In the genomic region with DNA sequence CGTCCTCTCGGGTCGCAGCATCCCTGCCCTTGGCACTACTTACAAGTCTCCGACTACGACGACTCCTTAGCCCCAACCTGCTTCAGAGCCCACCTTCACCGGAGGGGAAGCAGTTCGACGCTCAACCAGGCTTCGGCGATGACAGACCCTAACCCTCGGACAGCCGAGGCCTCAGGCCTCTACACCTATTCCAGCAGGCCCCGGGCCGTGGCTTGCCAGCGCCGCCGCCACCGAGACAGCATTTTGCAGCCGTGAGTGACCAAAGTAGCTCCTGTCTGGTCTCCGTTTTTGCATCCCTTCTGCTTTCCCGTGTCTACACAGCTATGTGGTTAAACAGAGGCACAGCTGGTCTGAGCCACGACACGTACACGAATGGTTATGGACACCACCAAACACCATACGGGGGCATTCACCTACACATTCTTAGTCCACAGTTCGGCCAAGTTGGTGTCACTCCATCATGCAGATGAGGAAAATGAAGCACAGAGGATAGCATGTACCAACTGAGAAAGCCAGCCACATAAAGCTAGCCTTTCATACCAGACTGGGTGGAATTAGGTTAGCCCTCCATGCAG, we compare ENCODE assay signal across 7 mouse cellular contexts. TPM values are rescaled to one million over a fixed set of nuclear protein-coding genes. Genes with fewer than 3 reads are reported as not detected.
DNase-seq lines count a peak whose midpoint lies in the region; ATAC-seq and TF ChIP-seq lines count a peak whose summit lies in the region.
"Not testable (repeated sequence)": the region's sequence is repeated elsewhere in the genome, so short reads cannot be mapped to it uniquely, and the experiment has no call there.

No protein-coding gene starts in this region.

- TF ChIP-seq CTCF in cortical plate, adult 2 months (IDR thresholded peaks at IDR 0.05; ENCODE audit: extremely low read depth, insufficient read depth, low read length); olfactory bulb, adult 2 months (IDR thresholded peaks at IDR 0.05; ENCODE audit: insufficient read depth, low read depth, low read length): not testable (repeated sequence)

- WGBS in forebrain, embryonic 14.5 days: 1% methylated on average over 15 of the region's 27 CpGs
- 0% methylated on average over 19 of the region's 27 CpGs for WGBS in heart, embryonic 16.5 days
- under 1% methylated on average over 18 of the region's 27 CpGs for WGBS in kidney, embryonic 14.5 days
- 0% methylated on average over 17 of the region's 27 CpGs for WGBS in liver, embryonic 13.5 days (ENCODE audit: insufficient replicate concordance)
- WGBS in midbrain, embryonic 10.5 days: under 1% methylated on average over 19 of the region's 27 CpGs
- 0% methylated on average over 19 of the region's 27 CpGs for WGBS in olfactory bulb, adult 2 months

- not testable (repeated sequence) for H3K27me3 ChIP-seq in forebrain, embryonic 14.5 days (replicated peaks; ENCODE audit: control insufficient read depth, insufficient read depth, low read length); heart, embryonic 16.5 days (ENCODE audit: control insufficient read depth, insufficient read depth, low read length); kidney, embryonic 14.5 days (ENCODE audit: control insufficient read depth, insufficient read depth, low read length); liver, embryonic 13.5 days; midbrain, embryonic 10.5 days (ENCODE audit: low read depth, poor library complexity, severe bottlenecking)

- H3K4me2 ChIP-seq in forebrain, embryonic 14.5 days (ENCODE audit: low read length): peak overlapping the region; percentile 55
- peak overlapping the region; percentile 57 for H3K4me2 ChIP-seq in heart, embryonic 16.5 days (ENCODE audit: low read depth, low read length)
- peak overlapping the region; percentile 17; the same call in 1 of the 2 replicates for H3K4me2 ChIP-seq in kidney, embryonic 14.5 days (replicated peaks; ENCODE audit: low read depth, low read length)
- peak overlapping the region; percentile 71 for H3K4me2 ChIP-seq in liver, embryonic 13.5 days

- not testable (repeated sequence) for ATAC-seq in forebrain, embryonic 14.5 days; kidney, embryonic 14.5 days (ENCODE audit: low FRiP score, low TSS enrichment)
- peak; percentile 12; the same call in 1 of the 2 replicates for ATAC-seq in heart, embryonic 16.5 days (replicated peaks; ENCODE audit: extremely low read depth, insufficient read depth, low FRiP score)
- ATAC-seq in liver, embryonic 13.5 days (ENCODE audit: low read depth): peak; percentile 16

- not testable (repeated sequence) for TF ChIP-seq POLR2A in cortical plate, adult 2 months (IDR thresholded peaks at IDR 0.05; ENCODE audit: extremely low read depth, insufficient read depth, low read length); olfactory bulb, adult 2 months (IDR thresholded peaks at IDR 0.05; ENCODE audit: insufficient read depth, low read depth, low read length)

- not testable (repeated sequence) for H3K4me1 ChIP-seq in cortical plate, adult 2 months (ENCODE audit: control insufficient read depth, insufficient read depth, low read length); forebrain, embryonic 14.5 days (ENCODE audit: control insufficient read depth, insufficient read depth, low read length); heart, embryonic 16.5 days (ENCODE audit: control insufficient read depth, insufficient read depth, low read length); kidney, embryonic 14.5 days (ENCODE audit: control insufficient read depth, insufficient read depth, low read length); liver, embryonic 13.5 days (replicated peaks); midbrain, embryonic 10.5 days; olfactory bulb, adult 2 months (ENCODE audit: control insufficient read depth, insufficient read depth, low read length)

- not testable (repeated sequence) for H3K27ac ChIP-seq in cortical plate, adult 2 months (ENCODE audit: insufficient read depth, low read length); kidney, embryonic 14.5 days (ENCODE audit: low read depth, low read length); liver, embryonic 13.5 days
- H3K27ac ChIP-seq in forebrain, embryonic 14.5 days (ENCODE audit: low read depth, low read length): 0 out of 2 replicates have a peak overlapping the region, but pooled peaks have one; percentile 78
- H3K27ac ChIP-seq in heart, embryonic 16.5 days (ENCODE audit: low read length): peak overlapping the region; percentile 51; the same call in 1 of the 2 replicates
- peak overlapping the region; percentile 87 for H3K27ac ChIP-seq in midbrain, embryonic 10.5 days (replicated peaks)
- 0 out of 2 replicates have a peak overlapping the region, but pooled peaks have one; percentile 54 for H3K27ac ChIP-seq in olfactory bulb, adult 2 months (ENCODE audit: insufficient read depth, low read depth, low read length)

- DNase-seq in forebrain, embryonic 14.5 days (ENCODE audit: low spot score); liver, embryonic 13.5 days; midbrain, embryonic 10.5 days (ENCODE audit: low spot score): not testable (repeated sequence)

- peak overlapping the region; percentile 65 for H3K9ac ChIP-seq in forebrain, embryonic 14.5 days (ENCODE audit: low read length)
- H3K9ac ChIP-seq in heart, embryonic 16.5 days (ENCODE audit: low read length): peak overlapping the region; percentile 80
- not testable (repeated sequence) for H3K9ac ChIP-seq in kidney, embryonic 14.5 days (ENCODE audit: low read depth, low read length)
- H3K9ac ChIP-seq in liver, embryonic 13.5 days: peak overlapping the region; percentile 74

- not testable (repeated sequence) for H3K9me3 ChIP-seq in forebrain, embryonic 14.5 days (replicated peaks; ENCODE audit: control insufficient read depth, low read length); heart, embryonic 16.5 days (replicated peaks; ENCODE audit: control insufficient read depth, low read length); kidney, embryonic 14.5 days (ENCODE audit: control insufficient read depth, low read length); liver, embryonic 13.5 days (replicated peaks); midbrain, embryonic 10.5 days (replicated peaks)

- not testable (repeated sequence) for H3K36me3 ChIP-seq in forebrain, embryonic 14.5 days (ENCODE audit: control insufficient read depth, insufficient read depth, low read length); heart, embryonic 16.5 days (ENCODE audit: control insufficient read depth, insufficient read depth); kidney, embryonic 14.5 days (ENCODE audit: control insufficient read depth, insufficient read depth, low read length); liver, embryonic 13.5 days; midbrain, embryonic 10.5 days

- H3K4me3 ChIP-seq in cortical plate, adult 2 months (ENCODE audit: insufficient read depth, low read length): peak overlapping the region; percentile 55
- H3K4me3 ChIP-seq in forebrain, embryonic 14.5 days (ENCODE audit: low read depth, low read length): peak overlapping the region; percentile 48
- peak overlapping the region; percentile 61 for H3K4me3 ChIP-seq in heart, embryonic 16.5 days (ENCODE audit: low read length)
- H3K4me3 ChIP-seq in kidney, embryonic 14.5 days (ENCODE audit: low read length): peak overlapping the region; percentile 50
- H3K4me3 ChIP-seq in liver, embryonic 13.5 days (replicated peaks): peak overlapping the region; percentile 68
- peak overlapping the region; percentile 63 for H3K4me3 ChIP-seq in midbrain, embryonic 10.5 days
- peak overlapping the region; percentile 80 for H3K4me3 ChIP-seq in olfactory bulb, adult 2 months (ENCODE audit: insufficient read depth, low read depth, low read length)

RNA-seq across cellular contexts. Expression of a gene that starts 0.7 kb away (rescaled TPM):
- polyA plus RNA-seq in cortical plate, adult 2 months (2012; rRNA removed): 37.4 and 46.6 TPM in 2 replicates
- 73.8 and 87.7 TPM in 2 replicates for polyA plus RNA-seq in forebrain, embryonic 14.5 days (2014; fragmentation: Nextera tagmentation; extraction: Ambion mirVana)
- 72.6 and 82.6 TPM in 2 replicates for polyA plus RNA-seq in heart, embryonic 16.5 days (2015; fragmentation: Nextera tagmentation; extraction: Ambion mirVana)
- polyA plus RNA-seq in kidney, embryonic 14.5 days (2014; fragmentation: Nextera tagmentation; extraction: Ambion mirVana): 50.9 and 67.2 TPM in 2 replicates
- 20.6 and 22.5 TPM in 2 replicates for polyA plus RNA-seq in liver, embryonic 13.5 days (2015; fragmentation: Nextera tagmentation; extraction: Ambion mirVana)
- 60.5 and 71.0 TPM in 2 replicates for polyA plus RNA-seq in midbrain, embryonic 10.5 days (2016; fragmentation: Nextera tagmentation; extraction: Ambion mirVana)
- not detected in 2 replicates for polyA plus RNA-seq in olfactory bulb, adult 2 months (2012; ENCODE audit: insufficient read depth, insufficient read length, low replicate concordance, missing spikeins)

RNA-seq across cellular contexts. Expression of a gene that starts 20.3 kb away (rescaled TPM):
- polyA plus RNA-seq in cortical plate, adult 2 months (2012; rRNA removed): 0.96 and 1.0 TPM in 2 replicates
- polyA plus RNA-seq in forebrain, embryonic 14.5 days (2014; fragmentation: Nextera tagmentation; extraction: Ambion mirVana): 0.22 and 0.75 TPM in 2 replicates
- polyA plus RNA-seq in heart, embryonic 16.5 days (2015; fragmentation: Nextera tagmentation; extraction: Ambion mirVana): 0.66 and 1.1 TPM in 2 replicates
- polyA plus RNA-seq in kidney, embryonic 14.5 days (2014; fragmentation: Nextera tagmentation; extraction: Ambion mirVana): 0.66 and 0.93 TPM in 2 replicates
- polyA plus RNA-seq in liver, embryonic 13.5 days (2015; fragmentation: Nextera tagmentation; extraction: Ambion mirVana): 0.93 and 1.1 TPM in 2 replicates
- 0.34 and 0.44 TPM in 2 replicates for polyA plus RNA-seq in midbrain, embryonic 10.5 days (2016; fragmentation: Nextera tagmentation; extraction: Ambion mirVana)
- polyA plus RNA-seq in olfactory bulb, adult 2 months (2012; ENCODE audit: insufficient read depth, insufficient read length, low replicate concordance, missing spikeins): not detected in 2 replicates

Comparison
In these comparisons a context has a peak if more than half of its experiments do, and no peak if none do; other contexts are left out.
1. H3K4me2 ChIP-seq: peak in every context shown above with its lines; median percentile 71 in liver, embryonic 13.5 days; 57 in heart, embryonic 16.5 days; 55 in forebrain, embryonic 14.5 days; 17 in kidney, embryonic 14.5 days.